Mouse (Mus musculus): ENCODE results near the gene A030005K14Rik. TPM values are rescaled to one million over a fixed set of nuclear protein-coding genes. Genes with fewer than 3 reads are reported as not detected.

The A030005K14Rik gene
- polyA plus RNA-seq, 1 experiment: not detected

- no peaks in the 10 kb centered on the region for H3K79me2 ChIP-seq (ENCODE audit: control insufficient read depth, insufficient read depth)
- TF ChIP-seq FOSL1 (IDR thresholded peaks at IDR 0.05; ENCODE audit: insufficient read depth, low read length, poor library complexity, severe bottlenecking) (no peak), USF1 (IDR thresholded peaks at IDR 0.05; ENCODE audit: low read depth) (no peak), CEBPB (IDR thresholded peaks at IDR 0.05; ENCODE audit: low read depth) (no peak), MAX (IDR thresholded peaks at IDR 0.05) (no peak), MYOG (IDR thresholded peaks at IDR 0.05; ENCODE audit: control insufficient read depth, extremely low read depth, insufficient read length) (no peak), MYOD1 (IDR thresholded peaks at IDR 0.05; ENCODE audit: control insufficient read depth, insufficient read length, low read depth) (no peak), CTCF (IDR thresholded peaks at IDR 0.05; ENCODE audit: control insufficient read depth, insufficient read depth, insufficient read length) (no peak)
- no peak overlapping the region for H3K4me3 ChIP-seq (ENCODE audit: insufficient read depth, poor library complexity, severe bottlenecking)
- H3K36me3 ChIP-seq (ENCODE audit: control insufficient read depth, insufficient read depth): no peaks in the 10 kb centered on the region
- peaks cover 6% of the 10 kb centered on the region for H3K27me3 ChIP-seq (ENCODE audit: control insufficient read depth, insufficient read depth, insufficient read length)
- H3K79me3 ChIP-seq (ENCODE audit: low read depth): no peaks in the 10 kb centered on the region
- H3ac ChIP-seq (ENCODE audit: control insufficient read depth, insufficient read length, low read depth): no peak overlapping the region
These were observed 44.7 kb downstream of the A030005K14Rik start for GRCm38 (mm10) chr1:83014477-83014876.

Other genes with a start within 250 kb of the A030005K14Rik start
- 26.9 TPM for gene Agfg1, start 219.9 kb downstream of the A030005K14Rik start, polyA plus RNA-seq (2012; fragmentation: generic; extraction: Trizol)
- gene A030005L19Rik, start 146.1 kb downstream of the A030005K14Rik start, polyA plus RNA-seq (2012; fragmentation: generic; extraction: Trizol): 0.12 TPM
- gene A030014E15Rik, start 134.5 kb downstream of the A030005K14Rik start, polyA plus RNA-seq (2012; fragmentation: generic; extraction: Trizol): not detected
- not detected for gene Gm6217, start 128.0 kb downstream of the A030005K14Rik start, polyA plus RNA-seq (2012; fragmentation: generic; extraction: Trizol)
- gene A030003K21Rik, start 116.0 kb downstream of the A030005K14Rik start, polyA plus RNA-seq (2012; fragmentation: generic; extraction: Trizol): not detected
- not detected for gene Gm7544, start 103.4 kb downstream of the A030005K14Rik start, polyA plus RNA-seq (2012; fragmentation: generic; extraction: Trizol)
- not detected for gene Gm47955, start 99.1 kb downstream of the A030005K14Rik start, polyA plus RNA-seq (2012; fragmentation: generic; extraction: Trizol)
- not detected for gene Gm47959, start 58.8 kb downstream of the A030005K14Rik start, polyA plus RNA-seq (2012; fragmentation: generic; extraction: Trizol)
- not detected for gene Slc19a3, start 20.9 kb downstream of the A030005K14Rik start, polyA plus RNA-seq (2012; fragmentation: generic; extraction: Trizol)
- not detected for gene Krtap28-10, start 16.9 kb downstream of the A030005K14Rik start, polyA plus RNA-seq (2012; fragmentation: generic; extraction: Trizol)
- not detected for gene Gm47969, start 14.4 kb downstream of the A030005K14Rik start, polyA plus RNA-seq (2012; fragmentation: generic; extraction: Trizol)
- gene Krtap28-13, start 1.6 kb upstream of the A030005K14Rik start, polyA plus RNA-seq (2012; fragmentation: generic; extraction: Trizol): not detected
- gene Ccl20, start 57.4 kb upstream of the A030005K14Rik start, polyA plus RNA-seq (2012; fragmentation: generic; extraction: Trizol): not detected
- not detected for gene Daw1, start 100.4 kb upstream of the A030005K14Rik start, polyA plus RNA-seq (2012; fragmentation: generic; extraction: Trizol)